Mouse (Mus musculus): ENCODE measurements at regions not wholly inside any gene's neighbourhood (a gene's known extent, or its start where the extent isn't known, plus 50 kb on each side); places are given as distances from the start of the nearest gene placed in this dataset.

- DNase-seq (ENCODE audit: low read depth, low spot score) = no peak
Observed at GRCm38 (mm10) chr1:129219098-129219497, 54.0 kb upstream of the Thsd7b start.

DNA sequence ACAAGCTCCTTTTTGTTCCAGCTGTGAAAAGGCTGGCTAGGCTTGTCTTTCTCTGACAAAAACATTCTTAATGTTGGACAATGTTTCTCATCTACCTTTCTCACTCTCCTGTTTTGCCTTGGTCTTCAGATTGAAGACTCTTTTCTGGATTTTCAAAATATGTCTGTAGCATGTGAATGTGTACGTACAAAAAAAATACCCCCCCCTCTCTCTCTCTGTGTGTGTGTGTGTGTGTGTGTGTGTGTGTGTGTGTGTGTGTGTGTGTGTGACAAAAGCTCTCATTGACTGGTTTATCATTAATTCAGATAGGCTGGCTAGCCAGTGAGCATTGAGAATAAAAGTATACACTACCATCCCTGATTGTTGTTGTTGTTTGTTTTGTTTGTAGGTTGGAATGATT is 64.3 kb upstream of the Thsd7b start:
- no peak for DNase-seq (ENCODE audit: low read depth, low spot score)

- no peak for DNase-seq (ENCODE audit: low read depth, low spot score)
Observed at GRCm38 (mm10) chr1:129208406-129208805, 64.7 kb upstream of the Thsd7b start.

- DNase-seq (ENCODE audit: low read depth, low spot score) = no peak
Observed at GRCm38 (mm10) chr1:129207674-129208073, 65.4 kb upstream of the Thsd7b start.

DNA sequence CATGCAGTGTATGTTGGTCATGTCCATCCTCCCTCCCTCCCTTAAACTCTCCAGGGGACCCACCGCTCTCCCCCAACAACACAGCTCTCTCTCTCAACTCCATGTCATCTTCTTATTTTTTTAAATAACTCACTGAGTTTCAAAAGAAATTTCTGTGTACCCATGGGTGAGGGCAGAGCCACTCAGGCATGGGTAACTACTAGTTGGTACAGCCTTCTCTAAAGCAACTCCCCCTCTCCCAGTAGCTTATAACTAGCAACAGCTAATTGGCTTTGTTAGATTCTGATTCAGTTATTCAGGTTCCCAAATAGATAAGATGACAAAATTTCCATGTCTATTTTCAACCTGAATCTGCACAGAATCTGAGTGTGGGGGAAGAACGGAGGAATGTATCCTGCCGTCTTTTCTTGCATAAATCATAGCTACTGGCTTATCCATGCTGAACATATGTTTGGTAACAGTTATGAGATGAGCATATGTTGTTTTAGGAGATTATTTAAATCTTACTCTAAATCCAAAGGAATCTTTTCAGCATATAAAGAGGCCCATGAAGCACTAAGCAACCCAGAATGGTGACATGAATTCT is 92.8 kb upstream of the Thsd7b start:
- DNase-seq (ENCODE audit: low read depth, low spot score) = no peak

- no peak for DNase-seq (ENCODE audit: low read depth, low spot score)
Observed at GRCm38 (mm10) chr1:129169936-129170335, 103.2 kb upstream of the Thsd7b start.

DNA sequence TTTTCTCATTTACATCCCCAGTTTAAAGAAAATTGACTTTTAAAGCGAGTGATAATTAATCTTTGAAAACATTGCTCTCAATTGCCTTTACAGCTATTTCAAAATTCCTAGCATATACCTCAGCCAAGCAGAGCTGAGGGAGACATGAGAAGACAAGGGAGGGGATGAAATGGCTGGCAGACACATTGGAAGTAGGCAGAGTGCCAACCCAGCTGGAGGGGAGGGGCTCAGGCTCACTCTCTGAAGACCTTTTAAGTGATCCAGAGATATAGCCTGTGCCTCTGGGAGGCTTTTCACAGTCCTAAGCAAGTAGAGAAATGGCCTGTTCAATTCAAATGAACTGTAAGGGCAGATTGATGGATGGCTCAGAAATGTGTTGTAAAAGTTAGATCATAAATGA is 122.5 kb upstream of the Thsd7b start:
- no peak for DNase-seq (ENCODE audit: low read depth, low spot score)

DNA sequence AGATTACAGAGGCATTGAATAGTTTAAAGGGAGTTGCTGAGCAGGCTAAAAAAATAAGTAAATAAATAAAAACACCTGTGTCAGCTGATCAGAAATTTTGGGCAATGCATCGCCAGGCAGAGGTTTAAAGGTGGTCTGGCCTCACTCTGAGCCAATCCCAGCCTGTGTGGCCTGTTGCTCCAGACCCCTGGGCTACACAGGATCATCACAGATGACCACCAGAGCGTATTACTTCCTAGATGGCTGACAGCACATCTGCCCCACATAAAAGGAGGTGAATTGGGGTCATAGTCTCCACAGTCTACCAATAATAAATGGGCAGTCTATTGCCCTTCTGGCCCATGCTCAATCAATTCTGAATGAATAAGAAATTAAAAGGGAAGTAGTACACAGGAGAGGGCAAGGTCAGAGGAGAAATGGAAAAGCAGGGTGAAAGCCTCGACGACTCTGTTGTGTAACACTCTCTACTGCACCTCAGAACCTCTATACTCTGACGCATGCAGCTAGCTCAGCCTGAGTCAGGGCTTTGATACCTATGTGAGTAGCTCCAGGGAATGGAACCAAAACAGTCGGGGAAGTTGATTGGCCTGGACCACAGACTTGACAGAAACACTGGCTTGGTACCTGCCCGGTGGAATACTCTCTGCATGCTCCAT is 124.2 kb upstream of the Thsd7b start:
- DNase-seq (ENCODE audit: low read depth, low spot score) = no peak

GRCm38 (mm10) chr1:129146395-129147094 is 126.6 kb upstream of the Thsd7b start:
- DNase-seq (ENCODE audit: low read depth, low spot score) = no peak

GRCm38 (mm10) chr1:129138783-129139182 is 134.3 kb upstream of the Thsd7b start:
- no peak for DNase-seq (ENCODE audit: low read depth, low spot score)

- DNase-seq (ENCODE audit: low read depth, low spot score) = no peak
Observed at GRCm38 (mm10) chr1:129106961-129107557, 166.0 kb upstream of the Thsd7b start.

GRCm38 (mm10) chr1:129100997-129101396 is 172.1 kb upstream of the Thsd7b start:
- DNase-seq (ENCODE audit: low read depth, low spot score) = no peak

DNA sequence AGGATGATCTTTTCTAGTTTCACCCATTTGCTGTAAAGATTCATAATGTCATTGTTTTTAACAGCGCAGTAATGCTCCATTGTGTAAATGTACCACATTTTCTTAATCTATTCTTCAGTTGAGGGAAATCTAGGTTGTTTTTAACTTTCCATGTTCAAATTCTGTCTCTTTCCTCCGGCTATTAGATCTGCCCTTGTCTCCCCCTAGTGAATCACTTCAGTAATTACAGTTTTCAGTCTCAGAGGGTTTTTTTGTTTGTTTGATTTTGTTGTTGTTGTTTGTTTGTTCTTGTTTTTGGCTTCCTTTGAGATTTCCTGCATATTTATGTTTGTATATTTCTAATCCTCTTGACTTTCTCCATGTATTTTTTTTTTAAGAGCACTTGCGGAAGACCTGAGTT is 194.8 kb upstream of the Thsd7b start:
- DNase-seq (ENCODE audit: low read depth, low spot score) = no peak

DNA sequence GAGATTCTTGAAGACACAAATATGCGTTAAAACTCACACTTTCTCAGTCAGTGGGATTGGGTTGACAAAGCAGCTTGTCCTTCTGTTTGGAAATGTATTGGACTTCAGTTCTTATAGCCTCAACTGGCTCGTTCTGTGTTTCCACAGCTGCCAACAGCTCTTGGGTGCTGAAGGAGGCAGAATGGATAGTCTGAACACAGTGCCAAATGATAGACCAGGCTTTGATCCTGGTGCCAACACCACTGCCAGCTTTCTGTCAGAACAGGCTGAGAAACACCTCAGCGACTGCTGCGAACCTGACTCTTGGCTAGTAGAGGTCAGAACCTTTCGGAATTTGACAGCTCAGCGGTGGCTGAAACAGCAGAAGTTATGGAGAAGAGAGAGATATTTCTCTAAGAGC is 215.9 kb upstream of the Thsd7b start:
- no peak for DNase-seq (ENCODE audit: low read depth, low spot score)

DNA sequence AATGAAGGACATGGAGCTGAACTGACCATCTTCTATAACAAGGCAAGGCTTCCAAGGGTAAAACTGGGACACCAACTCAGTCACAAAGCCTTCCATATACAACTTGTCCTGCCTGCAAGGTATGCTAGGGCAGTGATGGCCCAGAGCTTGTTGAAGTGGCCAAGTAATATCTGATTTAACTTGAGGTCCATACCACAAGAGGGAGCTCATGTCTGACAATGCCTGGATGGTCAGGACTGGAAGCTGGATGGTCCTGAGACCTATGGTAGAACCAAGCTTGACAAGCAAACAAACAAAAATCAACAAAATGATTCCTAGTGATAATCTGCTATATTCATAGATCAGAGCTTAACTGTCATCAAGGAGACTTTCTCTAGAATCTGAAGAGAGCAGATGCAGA is 217.8 kb upstream of the Thsd7b start:
- DNase-seq (ENCODE audit: low read depth, low spot score) = no peak

GRCm38 (mm10) chr1:129033707-129034106 is 239.4 kb upstream of the Thsd7b start:
- no peak for DNase-seq (ENCODE audit: low read depth, low spot score)

- no peak for DNase-seq (ENCODE audit: low read depth, low spot score)
Observed at GRCm38 (mm10) chr1:129005899-129006298, 267.2 kb upstream of the Thsd7b start.

DNA sequence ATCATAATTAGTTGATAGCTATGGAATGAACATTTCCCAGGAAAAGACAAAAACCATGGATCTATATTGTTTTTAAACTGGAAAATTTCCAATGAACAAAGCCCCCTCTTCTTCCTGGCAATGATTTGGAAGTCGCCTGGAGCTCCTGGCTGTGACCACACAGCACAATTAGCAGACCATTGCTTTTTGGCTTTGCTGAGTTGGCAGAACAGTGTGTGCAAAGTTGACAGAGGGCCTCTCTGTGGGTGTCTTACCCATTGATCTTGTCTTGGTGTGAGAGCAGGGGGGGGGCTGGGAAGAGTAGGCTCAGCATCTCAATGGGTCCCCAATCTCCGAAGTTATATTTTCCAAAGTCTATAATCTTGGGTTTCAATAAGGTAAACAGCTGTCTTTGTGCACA is 270.8 kb upstream of the Thsd7b start:
- DNase-seq (ENCODE audit: low read depth, low spot score) = no peak

DNA sequence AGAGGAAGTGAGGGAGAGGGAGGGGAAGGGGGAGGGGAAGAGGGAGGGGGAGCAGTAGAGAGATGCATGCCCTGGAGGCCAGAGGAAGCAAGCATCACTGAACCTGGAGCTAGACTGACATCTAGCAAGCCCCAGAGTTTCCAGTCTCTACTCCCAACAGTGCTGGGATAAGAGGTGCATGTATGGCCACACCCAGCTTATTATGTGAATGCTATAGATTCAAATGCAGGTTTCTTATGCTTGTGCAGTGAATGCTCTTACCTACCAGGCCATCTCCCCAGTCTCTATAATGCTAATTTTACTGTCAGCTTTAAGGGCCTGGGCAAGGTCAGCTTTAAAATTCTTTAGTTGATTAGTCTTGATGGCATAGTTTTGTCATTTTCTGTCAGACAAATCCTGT is 271.3 kb upstream of the Thsd7b start:
- DNase-seq (ENCODE audit: low read depth, low spot score) = no peak

- no peak for DNase-seq (ENCODE audit: low read depth, low spot score)
Observed at GRCm38 (mm10) chr1:128999741-129000517, 273.2 kb upstream of the Thsd7b start.

DNA sequence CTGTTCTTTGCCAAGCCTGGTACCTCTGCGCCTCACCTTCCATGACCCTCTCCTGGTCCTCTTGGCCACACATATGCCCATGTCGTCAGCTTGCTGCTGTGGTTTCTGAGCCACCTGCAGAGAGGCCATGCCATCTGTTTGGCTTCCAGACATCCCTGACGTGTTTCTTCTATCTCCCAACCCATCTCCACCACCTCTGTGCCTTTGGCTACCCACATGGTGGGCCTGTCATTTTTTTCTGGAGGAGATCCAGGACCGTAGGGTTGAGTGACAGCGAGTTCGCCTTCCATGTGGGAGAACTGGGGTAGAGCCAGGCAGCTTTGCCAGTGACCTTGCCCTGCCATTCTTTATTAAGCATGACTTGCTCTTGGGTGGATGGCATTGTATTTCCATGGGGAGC is 278.4 kb upstream of the Thsd7b start:
- no peak for DNase-seq (ENCODE audit: low read depth, low spot score)

DNA sequence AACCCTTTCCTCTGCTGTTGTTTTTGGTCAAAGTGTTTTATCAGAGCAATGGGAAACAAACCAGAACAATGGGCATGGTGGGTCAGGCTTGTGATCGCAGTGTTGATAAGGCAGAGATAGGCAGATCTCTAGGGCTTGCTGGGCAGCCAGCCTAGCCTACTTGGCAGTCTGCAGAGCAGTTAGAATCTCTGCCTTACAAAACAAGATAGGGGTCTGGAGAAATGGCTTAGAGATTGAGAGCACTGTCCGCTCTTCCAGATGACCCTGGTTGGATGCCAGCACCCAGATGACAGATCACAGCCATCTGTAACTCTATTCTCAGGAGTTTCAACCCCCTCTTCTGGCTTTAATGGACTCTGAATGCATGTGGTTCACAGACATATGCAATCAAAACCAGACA is 289.7 kb upstream of the Thsd7b start:
- DNase-seq (ENCODE audit: low read depth, low spot score) = no peak

All from retina, adult 2 months (tissue).